Mouse (Mus musculus) common myeloid progenitor, adult 5-6 weeks (primary cell): Measurements from ENCODE around the gene Ces3b. TPM values are rescaled to one million over a fixed set of nuclear protein-coding genes. Genes with fewer than 3 reads are reported as not detected.
"Not testable (repeated sequence)": the region's sequence is repeated elsewhere in the genome, so short reads cannot be mapped to it uniquely, and the experiment has no call there.

Source experiments
- ATAC-seq: replicated peaks from 2 replicates; pipeline ENCODE4 v1.8.0; 2016; ENCODE audit warnings: low read depth, mild to moderate bottlenecking, moderate TSS enrichment, inconsistent platforms; ENCODE audit not compliant: poor library complexity, severe bottlenecking
- total RNA-seq: library from RNA; stranded (forward); fragments of 200-1000, 187-1606 nt; gene quantifications from 2 replicates; pipeline ENCODE4 v1.2.3, GENCODE M21; 2017

Ces3b gene
- not detected in 2 replicates for total RNA-seq

GRCm38 (mm10) chr8:105083449-105084050 is at the start of gene Ces3b:
Gene Ces3b (plus strand): TSS chr8:105083753.
- no peak for ATAC-seq

DNA sequence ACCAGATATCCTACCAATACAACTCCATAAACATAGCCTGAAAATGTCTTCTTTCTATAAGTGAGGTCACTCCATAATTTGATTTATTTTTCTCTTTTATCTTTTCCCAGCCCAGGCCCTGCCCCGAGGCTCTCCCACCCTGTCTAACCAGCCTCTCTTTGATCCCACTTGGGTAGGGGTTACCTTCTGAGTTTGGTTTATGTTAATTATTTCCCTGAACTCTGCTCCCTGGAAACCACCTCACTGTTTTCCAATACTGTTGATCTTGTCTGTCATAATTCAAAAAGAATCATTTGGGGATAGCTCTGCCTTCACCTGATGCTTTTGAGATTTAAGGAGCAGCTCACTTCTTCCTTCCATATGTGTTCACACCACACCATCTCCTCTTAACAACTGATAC is 40.0 kb upstream of the Ces3b start:
- ATAC-seq, result no peak

- ATAC-seq, result no peak
Measured at GRCm38 (mm10) chr8:105045824-105046401, 37.6 kb upstream of the Ces3b start.

- ATAC-seq, result no peak
Measured at GRCm38 (mm10) chr8:105048371-105048854, 35.1 kb upstream of the Ces3b start, which contains the start of gene Ces3a. Gene Ces3a (plus strand): TSS chr8:105048601.

DNA sequence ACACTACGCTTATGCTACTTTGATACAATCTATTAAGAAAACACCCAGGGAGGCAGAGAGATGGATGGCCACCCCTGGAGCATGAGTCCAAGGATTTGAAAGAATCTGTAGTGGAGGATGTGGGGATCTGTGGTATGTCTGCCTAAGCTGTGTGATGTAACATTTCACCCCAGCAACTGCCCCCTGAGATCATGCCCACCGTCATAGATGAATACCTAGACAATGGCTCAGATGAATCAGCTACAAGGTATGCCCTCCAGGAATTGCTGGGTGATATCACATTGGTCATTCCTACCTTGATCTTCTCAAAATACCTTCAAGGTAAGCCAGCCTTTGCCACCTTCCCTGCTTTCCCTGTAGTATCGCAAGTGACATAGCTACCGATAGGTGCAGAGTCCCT is 27.3 kb upstream of the Ces3b start:
- ATAC-seq, result no peak

DNA sequence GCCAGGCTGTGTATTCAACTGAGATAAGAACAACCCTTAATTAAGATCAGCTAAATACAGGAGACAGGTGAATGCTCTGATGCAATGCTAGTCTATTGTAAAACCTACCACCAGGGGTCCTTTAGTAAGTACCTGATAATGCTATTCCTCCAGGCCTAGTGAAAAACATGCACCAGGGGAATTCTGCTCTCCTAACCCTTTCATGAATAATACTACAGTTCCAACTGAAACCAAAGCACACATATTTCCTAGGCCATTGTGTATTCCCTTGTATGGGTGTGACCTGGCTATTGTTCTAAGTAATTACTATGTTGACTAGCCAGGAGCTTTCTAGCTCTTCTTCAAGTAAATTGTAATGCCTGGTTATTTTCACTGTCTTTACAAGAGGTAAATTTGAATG is 23.5 kb upstream of the Ces3b start:
- ATAC-seq, result no peak

DNA sequence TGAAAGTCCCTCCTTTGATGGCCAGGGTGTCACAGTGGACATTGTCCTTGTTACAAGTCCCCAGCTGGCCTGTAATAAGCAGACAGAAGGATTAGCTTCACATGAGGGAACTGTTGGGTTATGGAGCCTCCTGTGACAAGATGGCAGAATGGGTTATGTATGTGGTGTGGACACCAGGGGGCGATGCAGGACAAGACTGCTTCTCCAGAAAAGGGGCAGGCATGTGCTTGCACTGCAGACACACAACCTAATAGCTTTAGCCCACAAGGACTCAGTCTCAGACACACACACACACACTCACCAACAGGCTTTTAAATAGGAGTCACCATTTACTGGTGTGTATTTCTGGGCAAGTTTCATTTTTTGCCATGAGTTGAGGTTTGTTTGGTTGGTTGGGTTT is 16.8 kb upstream of the Ces3b start:
- peak; percentile 86 for ATAC-seq

GRCm38 (mm10) chr8:105067905-105068304 is 15.6 kb upstream of the Ces3b start:
- ATAC-seq, result not testable (repeated sequence)

DNA sequence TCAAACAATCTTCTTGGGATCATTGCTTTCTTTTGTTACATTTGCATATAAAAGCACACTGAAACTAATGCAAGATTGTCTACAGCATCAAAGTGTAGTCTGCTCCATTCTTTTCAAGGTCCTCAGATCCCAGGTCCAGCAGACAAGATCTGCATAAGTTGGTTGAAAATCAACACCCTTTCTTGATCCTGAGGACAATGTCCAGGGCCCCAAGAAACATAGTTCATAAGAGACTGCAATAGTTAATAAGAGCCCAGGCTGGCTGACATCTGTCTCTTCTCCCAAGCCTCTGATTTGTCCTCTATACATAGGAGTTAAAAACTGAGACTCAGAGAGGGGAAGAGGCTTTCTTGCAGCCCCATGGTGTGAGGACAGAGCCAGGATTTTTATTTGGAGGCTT is 14.6 kb upstream of the Ces3b start:
- ATAC-seq, result no peak

DNA sequence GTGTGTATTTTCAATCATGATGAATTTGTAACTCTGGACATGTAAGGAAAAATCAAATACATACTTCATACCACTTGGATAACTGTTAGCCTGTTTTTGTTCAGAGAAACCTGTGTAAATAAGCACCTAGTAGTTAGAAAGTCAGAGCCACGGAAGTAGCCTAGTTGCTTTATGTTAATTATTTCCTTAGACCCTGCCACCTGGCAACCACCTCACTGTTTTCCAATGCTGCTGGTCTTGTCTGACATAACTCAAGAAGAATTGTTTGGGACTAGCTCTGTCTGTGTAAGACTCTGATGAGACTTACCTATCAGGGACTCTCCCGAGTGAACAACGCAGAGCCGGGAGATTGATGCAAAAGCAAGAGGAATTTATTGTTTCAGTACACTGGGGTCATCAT is 7.0 kb upstream of the Ces3b start:
- ATAC-seq, result no peak

DNA sequence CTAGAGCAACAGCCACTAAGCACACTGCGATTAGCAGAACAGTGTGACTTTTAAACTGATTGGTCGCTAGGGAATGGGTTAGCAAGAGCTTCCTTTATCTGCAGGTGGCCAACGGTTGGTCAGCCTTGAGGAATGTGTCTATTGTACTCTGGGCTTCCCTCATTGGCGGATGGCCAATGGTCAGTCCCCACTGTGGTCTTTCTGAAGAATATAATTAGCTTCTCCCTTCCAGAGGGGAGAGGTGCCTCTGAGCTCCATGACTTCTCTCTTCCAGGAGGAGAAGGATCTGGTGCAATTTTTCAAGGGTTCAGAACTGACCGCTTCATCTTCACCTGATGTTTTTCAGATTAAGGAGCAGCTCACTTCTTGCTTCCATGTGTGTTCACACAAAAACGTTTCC is 6.5 kb upstream of the Ces3b start:
- no peak for ATAC-seq

DNA sequence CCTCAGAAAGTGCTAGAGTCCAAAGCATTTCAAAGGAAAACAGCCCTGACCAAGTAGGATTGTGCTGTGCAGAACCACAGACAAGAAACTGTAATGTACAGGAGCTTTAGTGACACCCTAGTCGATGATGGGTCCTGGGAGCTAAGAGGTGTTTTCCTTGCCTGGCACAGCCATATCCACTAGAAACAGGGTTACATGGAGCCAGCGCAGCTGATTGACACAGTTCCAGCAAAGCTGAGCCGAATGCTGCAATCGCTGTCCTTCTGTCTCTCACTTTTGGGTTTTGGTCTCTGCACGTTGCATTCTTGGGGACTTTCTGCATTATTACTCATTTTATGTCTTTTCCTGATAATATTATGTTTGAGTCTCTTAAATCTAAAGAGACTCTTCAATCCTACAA is 5.0 kb upstream of the Ces3b start:
- ATAC-seq, result no peak

DNA sequence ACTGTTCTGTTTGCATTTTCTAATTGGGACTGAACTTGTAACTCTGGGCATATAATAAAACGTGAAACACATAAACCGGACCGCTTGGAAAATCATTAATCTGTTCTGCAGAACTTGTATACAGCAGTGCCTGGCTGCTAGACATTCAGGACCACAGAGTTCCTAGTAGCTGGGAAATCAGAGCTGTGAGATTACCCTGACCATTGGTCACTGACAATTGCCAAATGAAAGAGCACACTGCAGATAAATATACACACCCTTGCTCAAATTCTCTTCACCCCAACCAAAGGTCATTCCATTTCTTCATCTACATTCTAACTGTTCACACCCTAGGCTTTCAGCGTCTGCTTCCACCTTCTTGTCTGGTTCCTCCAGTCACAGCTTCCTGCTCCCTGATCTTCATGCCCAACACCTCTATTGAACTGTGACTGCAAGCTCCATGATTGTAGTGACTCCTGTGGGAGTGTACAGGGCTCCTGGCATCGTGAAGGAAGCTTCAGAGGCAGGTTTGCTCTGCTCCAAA is 2.7 kb upstream of the Ces3b start:
- no peak for ATAC-seq

DNA sequence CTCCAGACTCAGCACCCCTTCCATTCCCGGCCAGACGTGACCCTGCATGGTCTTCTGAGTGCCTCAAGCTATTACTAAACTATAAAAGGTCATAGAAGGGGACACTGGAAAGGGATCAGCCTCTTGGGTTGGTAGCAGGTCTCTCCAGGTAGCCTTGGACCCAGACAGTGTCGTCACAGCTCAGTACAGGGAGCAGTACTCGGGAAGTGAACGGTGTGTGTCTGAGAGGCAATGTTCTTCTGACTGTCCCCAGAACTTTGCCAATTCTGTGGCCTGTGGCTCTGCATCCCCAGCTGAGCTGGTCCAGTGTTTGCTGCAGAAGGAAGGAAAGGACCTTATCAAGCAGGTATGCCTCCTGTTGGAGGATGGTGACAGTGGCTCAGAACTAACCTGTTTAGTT is 4.6 kb downstream of the Ces3b start:
- ATAC-seq, result not testable (repeated sequence)

DNA sequence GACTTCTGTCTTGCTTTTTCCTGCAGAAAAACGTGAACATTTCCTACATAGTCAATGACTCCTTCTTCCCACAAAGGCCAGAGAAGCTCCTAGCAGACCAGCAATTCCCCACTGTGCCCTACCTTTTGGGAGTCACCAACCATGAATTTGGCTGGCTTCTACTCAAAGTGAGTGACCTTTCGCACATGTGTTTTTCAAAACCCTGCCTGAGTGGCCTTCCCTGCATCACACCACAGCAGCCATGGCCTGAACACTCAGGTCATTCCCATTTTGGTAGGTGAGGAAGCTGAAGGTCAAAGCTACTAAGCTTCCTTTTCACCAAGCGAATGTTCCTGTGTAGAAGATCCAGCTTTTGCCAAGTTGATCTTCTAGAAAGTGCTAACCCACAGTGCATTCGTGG is 5.0 kb downstream of the Ces3b start:
- no peak for ATAC-seq

- no peak for ATAC-seq
Measured at GRCm38 (mm10) chr8:105093992-105094391, 10.4 kb downstream of the Ces3b start.

DNA sequence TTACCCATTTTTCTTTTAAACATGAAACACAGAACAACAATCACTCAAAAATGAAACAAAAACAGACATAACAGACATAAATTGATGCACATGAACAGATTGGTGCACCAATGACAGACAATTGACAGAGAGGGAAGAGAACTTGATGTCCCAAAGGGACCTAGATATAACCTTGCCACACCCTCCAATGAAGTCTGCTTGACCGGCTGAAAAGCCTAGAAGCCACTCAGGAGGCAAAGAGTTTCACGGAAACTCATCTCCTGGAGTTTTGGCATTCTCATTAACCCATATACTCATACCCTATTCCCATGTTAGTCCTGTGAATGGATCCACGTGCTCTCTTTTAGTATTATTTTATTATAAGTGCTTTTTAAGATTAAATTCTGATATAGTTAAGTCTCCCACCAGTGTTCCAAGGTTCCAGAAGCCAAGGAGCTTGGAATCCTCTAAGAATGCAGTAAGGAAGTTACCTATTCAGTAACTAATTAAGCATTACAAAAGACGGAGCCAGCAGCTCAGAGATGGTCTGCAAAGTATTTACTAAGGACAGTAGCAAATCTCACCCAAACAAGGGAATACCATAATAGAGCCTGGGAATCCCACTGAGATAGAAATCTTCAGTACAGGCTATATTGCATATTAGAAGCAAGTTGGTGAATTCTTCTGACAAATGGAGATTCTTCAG is 18.7 kb downstream of the Ces3b start:
- not testable (repeated sequence) for ATAC-seq

GRCm38 (mm10) chr8:105103701-105104100 is 20.1 kb downstream of the Ces3b start:
- not testable (repeated sequence) for ATAC-seq

DNA sequence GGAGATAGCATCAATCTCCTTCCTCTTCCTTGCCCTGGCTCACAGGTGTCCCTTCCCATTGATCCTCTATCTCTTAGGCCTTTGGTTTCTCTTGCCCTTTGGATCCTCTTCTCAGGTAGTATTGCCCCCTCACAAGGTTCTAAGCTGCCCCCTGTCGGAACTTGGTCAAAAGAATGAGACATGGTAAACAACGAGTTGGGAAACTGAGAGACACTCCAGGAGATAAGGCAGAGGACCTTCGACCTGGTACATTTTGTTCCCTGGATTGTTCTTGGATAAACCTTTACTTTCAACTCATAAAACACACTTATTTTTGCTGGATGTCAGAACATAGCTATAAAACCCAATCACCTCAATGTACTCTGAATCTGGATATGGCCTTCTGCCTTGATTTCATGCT is 20.7 kb downstream of the Ces3b start:
- no peak for ATAC-seq

- ATAC-seq, result no peak
Measured at GRCm38 (mm10) chr8:105129864-105130263, 46.3 kb downstream of the Ces3b start.

- ATAC-seq, result no peak
Measured at GRCm38 (mm10) chr8:105131509-105131908, 48.0 kb downstream of the Ces3b start, which contains the start of gene Ces4a. Gene Ces4a (plus strand): TSS chr8:105131800.
